In genomic region chr7:78579461-78580234, GRCm38 (mm10) we compare ENCODE assay signal across 7 mouse cellular contexts.
A peak's percentile ranks its signal among the peaks of the same experiment; 100 is the strongest.
DNase-seq lines count a peak whose midpoint lies in the region; ATAC-seq and TF ChIP-seq lines count a peak whose summit lies in the region.

No protein-coding gene starts in this region.

- no peaks in the 10 kb centered on the region for H3K36me3 ChIP-seq in lung, embryonic 15.5 days
- no peaks in the 10 kb centered on the region for H3K36me3 ChIP-seq in hindbrain, embryonic 15.5 days
- no peaks in the 10 kb centered on the region for H3K36me3 ChIP-seq in midbrain, postnatal 0 days (ENCODE audit: insufficient read depth, low read length)

- WGBS in lung, embryonic 15.5 days: 4% methylated on average over 13 of the region's 13 CpGs
- 2% methylated on average over 13 of the region's 13 CpGs for WGBS in hindbrain, embryonic 15.5 days
- WGBS in midbrain, postnatal 0 days: 1% methylated on average over 13 of the region's 13 CpGs

- peak; percentile 67 for TF ChIP-seq CTCF in midbrain, postnatal 0 days (IDR thresholded peaks at IDR 0.05)

- H3K4me3 ChIP-seq in lung, embryonic 15.5 days: peak overlapping the region; percentile 43; the same call in 1 of the 2 replicates
- peak overlapping the region; percentile 73 for H3K4me3 ChIP-seq in hindbrain, embryonic 15.5 days
- H3K4me3 ChIP-seq in midbrain, postnatal 0 days (ENCODE audit: low read depth, low read length): peak overlapping the region; percentile 77

- peak overlapping the region; percentile 85 for H3K4me2 ChIP-seq in lung, embryonic 15.5 days
- H3K4me2 ChIP-seq in hindbrain, embryonic 15.5 days: peak overlapping the region; percentile 85
- peak overlapping the region; percentile 88 for H3K4me2 ChIP-seq in midbrain, postnatal 0 days (ENCODE audit: low read depth, low read length, poor library complexity, severe bottlenecking)

- no peak for ATAC-seq in lung, embryonic 15.5 days (ENCODE audit: borderline replicate concordance, extremely low read depth, low FRiP score, low TSS enrichment)
- ATAC-seq in hindbrain, embryonic 15.5 days (ENCODE audit: low FRiP score, low read depth): no peak
- peak; percentile 55; the same call in 1 of the 2 replicates for ATAC-seq in midbrain, postnatal 0 days (ENCODE audit: low FRiP score)
- no peak for ATAC-seq in megakaryocyte, adult 5-6 weeks (ENCODE audit: poor library complexity, severe bottlenecking)

- no peak overlapping the region for H3K9ac ChIP-seq in lung, embryonic 15.5 days
- H3K9ac ChIP-seq in hindbrain, embryonic 15.5 days: peak overlapping the region; percentile 88
- peak overlapping the region; percentile 81 for H3K9ac ChIP-seq in midbrain, postnatal 0 days (replicated peaks; ENCODE audit: low read length, poor library complexity, severe bottlenecking)

- peaks cover 98% of the 10 kb centered on the region for H3K27me3 ChIP-seq in lung, embryonic 15.5 days
- H3K27me3 ChIP-seq in hindbrain, embryonic 15.5 days: peaks cover 10% of the 10 kb centered on the region; the same call in 1 of the 2 replicates
- peaks cover 10% of the 10 kb centered on the region for H3K27me3 ChIP-seq in midbrain, postnatal 0 days (ENCODE audit: insufficient read depth, low read length)

- H3K9me3 ChIP-seq in lung, embryonic 15.5 days: no peaks in the 10 kb centered on the region
- H3K9me3 ChIP-seq in hindbrain, embryonic 15.5 days: no peaks in the 10 kb centered on the region
- H3K9me3 ChIP-seq in midbrain, postnatal 0 days (ENCODE audit: low read length): no peaks in the 10 kb centered on the region

- no peak overlapping the region for H3K27ac ChIP-seq in lung, embryonic 15.5 days
- peak overlapping the region; percentile 95 for H3K27ac ChIP-seq in hindbrain, embryonic 15.5 days (replicated peaks)
- peak overlapping the region; percentile 83 for H3K27ac ChIP-seq in midbrain, postnatal 0 days (ENCODE audit: low read depth, low read length)

- H3K4me1 ChIP-seq in lung, embryonic 15.5 days: peaks cover 18% of the 10 kb centered on the region
- peaks cover 31% of the 10 kb centered on the region for H3K4me1 ChIP-seq in hindbrain, embryonic 15.5 days (replicated peaks)
- 0 out of 2 replicates have a peak, but pooled peaks cover 15% of the 10 kb centered on the region for H3K4me1 ChIP-seq in midbrain, postnatal 0 days (ENCODE audit: insufficient read depth, low read length)

- no peak for DNase-seq in lung, postnatal 14 days
- DNase-seq in adrenal gland, postnatal 10 days: peak; percentile 77
- DNase-seq in embryo, embryonic 10.5 days (ENCODE audit: low spot score): peak; percentile 58
- peak; percentile 82 for DNase-seq in midbrain, postnatal 0 days (ENCODE audit: low spot score)
